ENCODE assay signal across 10 mouse cellular contexts in genomic region chr3:135628706-135629169, GRCm38 (mm10).
DNase-seq lines count a peak whose midpoint lies in the region; ATAC-seq and TF ChIP-seq lines count a peak whose summit lies in the region.
"Had no signal": no experiment of that assay in that cellular context is flagged by ENCODE, and none has a peak within 500 bp of the region (broad histone marks: within the 10 kb centered on the region; RNA-seq: fewer than 3 reads in every experiment).

No protein-coding gene starts in this region.

- no peak overlapping the region for H3K9ac ChIP-seq in lung, postnatal 0 days (replicated peaks; ENCODE audit: low read depth)
- H3K9ac ChIP-seq: embryonic facial prominence, embryonic 15.5 days; limb, embryonic 12.5 days had no signal

- no peak overlapping the region for H3K4me2 ChIP-seq in lung, postnatal 0 days (replicated peaks; ENCODE audit: low read depth, low read length)
- H3K4me2 ChIP-seq: embryonic facial prominence, embryonic 15.5 days; limb, embryonic 12.5 days had no signal

- H3K9me3 ChIP-seq in lung, postnatal 0 days (ENCODE audit: low read length), result no peaks in the 10 kb centered on the region
- H3K9me3 ChIP-seq: embryonic facial prominence, embryonic 15.5 days; limb, embryonic 12.5 days had no signal

- no peak overlapping the region for H3K4me3 ChIP-seq in lung, postnatal 0 days (ENCODE audit: low read depth, low read length)
- H3K4me3 ChIP-seq: embryonic facial prominence, embryonic 15.5 days; limb, embryonic 12.5 days had no signal

- H3K27me3 ChIP-seq in lung, postnatal 0 days (replicated peaks; ENCODE audit: insufficient read depth, low read length), result no peaks in the 10 kb centered on the region
- no peaks in the 10 kb centered on the region for H3K27me3 ChIP-seq in splenic B cell, adult 2 months (ENCODE audit: control insufficient read depth, insufficient read depth, low read length, poor library complexity, severe bottlenecking)
- H3K27me3 ChIP-seq: embryonic facial prominence, embryonic 15.5 days; limb, embryonic 12.5 days had no signal

- WGBS in lung, postnatal 0 days, result 54% methylated on average over 9 of the region's 9 CpGs

- no peaks in the 10 kb centered on the region for H3K4me1 ChIP-seq in lung, postnatal 0 days (ENCODE audit: insufficient read depth, low read depth, low read length)
- H3K4me1 ChIP-seq: embryonic facial prominence, embryonic 15.5 days; limb, embryonic 12.5 days had no signal

- no peak for TF ChIP-seq CTCF in lung, postnatal 0 days (IDR thresholded peaks at IDR 0.05)

- no peak for TF ChIP-seq EP300 in lung, postnatal 0 days (IDR thresholded peaks at IDR 0.05)

- peak; percentile 81 for ATAC-seq in lung, postnatal 0 days
- no peak for ATAC-seq in erythroblast, adult 5-6 weeks (replicated peaks; ENCODE audit: low FRiP score, poor library complexity, severe bottlenecking)
- ATAC-seq in frontal cortex, adult (ENCODE audit: low TSS enrichment), result no peak

- peak; percentile 32 for DNase-seq in thymus, postnatal 0 days (ENCODE audit: low spot score)
- no peak for DNase-seq in thymus, postnatal 14 days
- peak; percentile 37 for DNase-seq in induced T-regulatory cell, adult 2 months (ENCODE audit: low read depth)
- peak; percentile 90 for DNase-seq in lung, postnatal 0 days (ENCODE audit: low spot score)
- peak; percentile 89 for DNase-seq in splenic B cell, adult 2 months (ENCODE audit: low read depth, low spot score)
- DNase-seq in adrenal gland, postnatal 14 days, result no peak

- no peaks in the 10 kb centered on the region for H3K36me3 ChIP-seq in lung, postnatal 0 days (ENCODE audit: insufficient read depth, low read length)
- peaks cover 3% of the 10 kb centered on the region for H3K36me3 ChIP-seq in splenic B cell, adult 2 months (ENCODE audit: control insufficient read depth, insufficient read depth, low read length, poor library complexity, severe bottlenecking)

- 0 out of 2 replicates have a peak overlapping the region, but pooled peaks have one; percentile 12 for H3K27ac ChIP-seq in lung, postnatal 0 days (ENCODE audit: low read length)
- H3K27ac ChIP-seq: embryonic facial prominence, embryonic 15.5 days; limb, embryonic 12.5 days had no signal

Comparison
In these comparisons a context has a peak if more than half of its experiments do, and no peak if none do; other contexts are left out.
1. DNase-seq: peak in thymus, postnatal 0 days (single experiment), induced T-regulatory cell, adult 2 months (single experiment), lung, postnatal 0 days (single experiment) and splenic B cell, adult 2 months (single experiment); none in thymus, postnatal 14 days (single experiment) and adrenal gland, postnatal 14 days (single experiment).